Mouse (Mus musculus) urinary bladder, adult 2 months (tissue): ENCODE data around the gene Ralgds. TPM values are rescaled to one million over a fixed set of nuclear protein-coding genes. Genes with fewer than 3 reads are reported as not detected.
A peak's percentile ranks its signal among the peaks of the same experiment; 100 is the strongest.

Source experiments
- DNase-seq: peaks from one replicate; pipeline ENCODE4 v3.0.0; 2022; ENCODE audit warnings: low spot score
- polyA plus RNA-seq: library from polyadenylated mRNA; depleted of rRNA; stranded (reverse); fragments of >200 nt; gene quantifications from 2 replicates; pipeline ENCODE4 v1.2.3, GENCODE M21; 2012

Gene Ralgds
- polyA plus RNA-seq, 1 experiment, result 50.7 TPM

- no peak for DNase-seq
These were observed 51.5 kb downstream of the Ralgds start for GRCm38 (mm10) chr2:28564380-28564779.

DNA sequence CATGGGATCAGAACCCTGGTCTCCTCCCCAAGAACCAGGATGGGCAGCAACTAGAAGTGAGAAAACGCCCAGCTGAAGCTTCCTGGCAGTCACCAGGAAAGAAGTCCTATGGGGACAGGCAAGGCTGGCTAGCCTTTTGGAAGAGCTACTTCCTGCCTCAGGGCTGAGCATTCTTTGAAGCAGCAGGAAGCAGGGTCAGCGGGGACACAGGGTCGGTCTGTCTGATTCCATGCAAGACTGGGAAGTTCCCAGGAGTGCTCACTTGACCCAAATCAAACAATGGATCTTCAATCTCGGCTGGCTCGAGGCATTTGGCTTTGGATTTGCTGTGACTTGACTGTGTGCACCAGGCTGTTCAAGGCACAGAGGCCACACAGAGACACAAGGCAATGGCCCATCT, 53.6 kb downstream of the Ralgds start:
- no peak for DNase-seq

DNA sequence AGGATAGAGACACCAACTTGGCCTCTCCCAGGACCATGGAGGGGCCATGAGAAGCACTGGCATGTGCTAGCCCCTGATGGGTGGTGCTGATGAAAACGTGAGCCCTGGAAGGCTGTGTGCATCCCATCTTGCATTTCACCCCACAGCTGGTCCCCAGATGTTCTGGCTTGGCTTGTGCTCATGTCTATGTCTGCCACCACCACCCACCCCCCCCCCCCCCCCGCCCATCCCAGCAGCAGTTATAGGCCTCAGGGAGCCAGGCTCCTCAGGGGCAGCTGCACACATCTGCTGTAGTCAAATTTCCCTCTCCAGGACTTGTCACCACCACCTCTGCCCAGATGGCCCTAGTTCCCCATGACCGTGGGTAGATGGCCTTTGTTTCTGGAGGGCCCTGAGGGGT, 57.0 kb downstream of the Ralgds start:
- DNase-seq, result no peak

- DNase-seq, result no peak
These were observed 62.4 kb downstream of the Ralgds start for GRCm38 (mm10) chr2:28575341-28575740.

DNA sequence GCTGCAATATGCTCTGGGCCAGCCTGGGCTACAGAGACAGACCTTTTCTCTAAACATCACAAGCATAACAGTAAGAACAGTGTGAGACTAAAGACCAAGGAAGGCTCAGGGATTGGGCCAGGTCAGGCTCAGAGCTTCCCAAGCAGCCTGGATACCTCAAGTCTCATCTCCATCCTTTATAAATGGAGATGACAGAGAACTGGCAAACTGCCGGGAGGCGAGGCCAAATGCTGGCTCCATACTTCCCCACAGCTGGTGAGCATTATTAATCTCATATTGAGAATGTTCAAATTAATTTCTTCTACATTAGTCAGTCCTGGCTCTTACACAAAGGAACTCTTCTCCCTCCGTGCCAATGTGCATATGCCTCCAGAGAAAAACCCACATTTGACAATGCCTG, 63.9 kb downstream of the Ralgds start:
- no peak for DNase-seq

DNA sequence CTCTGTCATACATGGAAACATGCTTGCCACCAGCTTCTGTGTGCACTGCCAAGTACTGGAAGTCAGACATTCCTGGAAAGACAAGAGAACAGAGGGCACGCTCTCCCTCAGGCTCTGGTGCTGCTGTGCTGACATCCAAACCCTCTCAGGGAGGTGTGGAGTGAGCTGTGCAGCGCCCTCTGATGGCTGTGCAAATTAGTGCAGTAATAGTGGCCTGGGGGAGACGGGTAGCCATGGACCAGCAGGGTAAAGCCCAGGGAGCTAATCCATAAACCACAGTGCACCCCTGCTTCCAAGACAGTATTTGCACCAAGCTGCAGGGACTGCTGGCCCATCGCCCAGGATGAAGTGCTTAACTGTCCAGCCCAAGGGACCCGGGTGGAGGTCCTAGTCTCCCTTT, 65.1 kb downstream of the Ralgds start:
- no peak for DNase-seq

- DNase-seq, result peak; percentile 82
These were observed 69.9 kb downstream of the Ralgds start for GRCm38 (mm10) chr2:28582647-28583353.

- DNase-seq, result no peak
These were observed 70.7 kb downstream of the Ralgds start, which contains the start of gene Gtf3c5 for GRCm38 (mm10) chr2:28583651-28584050. TSS of gene Gtf3c5 (minus strand) at chr2:28583751.

DNA sequence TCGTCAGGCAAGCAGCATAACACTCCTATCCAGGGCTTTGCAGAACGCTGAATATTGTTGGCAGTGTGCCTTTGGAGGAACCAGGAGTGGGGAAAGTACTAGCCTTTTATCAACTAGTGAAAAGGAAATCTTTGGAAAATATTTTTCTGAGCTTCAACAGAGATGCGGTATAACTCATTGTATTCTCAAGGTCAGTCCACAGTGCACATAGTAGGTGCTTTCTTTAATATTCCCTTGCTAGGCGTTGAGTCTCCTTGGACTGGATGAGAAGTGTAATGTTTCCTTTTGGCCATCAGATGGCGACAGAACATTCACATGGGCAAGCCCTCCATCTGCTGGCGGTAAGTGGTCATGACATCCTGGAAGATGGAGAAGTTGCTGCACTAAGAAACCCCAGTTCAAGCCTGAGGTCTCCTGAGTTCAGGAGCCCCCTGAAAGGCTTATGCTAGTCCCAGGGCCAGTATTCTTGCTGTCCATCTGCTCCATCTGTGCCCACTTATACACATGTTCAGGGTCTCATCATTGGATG, 72.2 kb downstream of the Ralgds start:
- peak; percentile 34 for DNase-seq

DNA sequence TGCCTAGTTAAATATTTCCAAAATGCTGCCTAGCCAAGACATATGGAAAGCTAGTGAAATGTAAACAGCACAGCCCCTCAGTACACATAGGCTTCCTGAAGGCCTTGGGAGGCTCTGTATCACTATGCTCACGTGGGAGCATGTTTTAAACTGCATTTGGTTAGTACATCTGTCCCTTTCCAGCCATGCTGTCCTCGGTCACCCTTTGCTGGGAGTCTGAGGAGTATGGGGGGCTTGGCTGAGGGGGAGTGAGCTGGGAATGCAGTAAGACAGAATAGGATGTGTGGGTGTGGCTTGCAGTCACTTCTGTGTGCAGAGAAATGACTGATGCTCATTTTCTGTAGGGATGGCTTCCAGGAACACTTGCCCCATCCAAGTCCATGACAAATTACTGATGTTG, 72.8 kb downstream of the Ralgds start:
- no peak for DNase-seq

GRCm38 (mm10) chr2:28588574-28588973, 75.6 kb downstream of the Ralgds start:
- no peak for DNase-seq

- no peak for DNase-seq
These were observed 78.6 kb downstream of the Ralgds start for GRCm38 (mm10) chr2:28591479-28591878.

- DNase-seq, result no peak
These were observed 79.9 kb downstream of the Ralgds start for GRCm38 (mm10) chr2:28592809-28593208.

DNA sequence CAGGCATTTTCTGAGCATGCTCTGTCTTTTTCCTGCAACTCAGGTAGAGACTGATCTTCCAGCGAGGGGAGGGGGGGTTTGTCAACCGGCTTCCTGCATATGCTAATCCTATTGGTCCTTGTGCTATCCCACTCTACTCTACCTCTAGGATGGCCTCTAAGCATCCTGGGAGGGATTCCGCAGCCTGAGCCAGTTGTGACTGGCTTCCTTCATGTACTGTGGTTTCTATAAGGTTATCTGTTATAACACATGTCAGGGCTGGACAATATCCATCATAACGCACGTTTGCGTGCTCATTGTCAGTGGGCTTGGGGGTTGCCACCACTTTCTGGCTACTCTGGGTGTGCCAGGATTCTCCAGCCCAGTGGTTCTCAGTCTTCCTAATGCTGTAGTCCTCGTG, 83.1 kb downstream of the Ralgds start:
- no peak for DNase-seq

DNA sequence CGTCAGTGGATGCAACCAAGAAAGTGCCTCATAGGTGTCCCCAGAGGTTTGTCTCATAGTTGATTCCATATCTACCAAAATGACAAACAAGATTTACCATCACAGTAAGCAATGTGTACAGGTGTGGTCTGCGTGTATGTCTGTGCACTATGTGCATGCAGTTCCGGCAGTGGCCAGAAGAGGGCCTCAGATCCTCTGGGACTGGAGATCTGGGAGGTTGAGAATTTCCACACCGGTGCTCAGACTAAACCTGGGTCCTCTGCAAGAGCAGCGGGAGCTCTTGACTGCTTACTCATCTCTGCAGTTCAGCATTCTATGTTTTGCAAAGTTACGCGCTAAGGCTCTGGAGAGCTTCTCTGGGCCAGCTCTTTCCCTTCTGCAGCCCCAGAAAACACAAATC, 84.1 kb downstream of the Ralgds start:
- no peak for DNase-seq

- no peak for DNase-seq
These were observed 85.0 kb downstream of the Ralgds start for GRCm38 (mm10) chr2:28597733-28598547.

GRCm38 (mm10) chr2:28598692-28599568, 86.0 kb downstream of the Ralgds start:
- no peak for DNase-seq

- DNase-seq, result no peak
These were observed 86.6 kb downstream of the Ralgds start for GRCm38 (mm10) chr2:28599569-28599900.

- no peak for DNase-seq
These were observed 89.0 kb downstream of the Ralgds start for GRCm38 (mm10) chr2:28601720-28602590.
